7 mouse cellular contexts compared by ENCODE assay signal in the genomic region with DNA sequence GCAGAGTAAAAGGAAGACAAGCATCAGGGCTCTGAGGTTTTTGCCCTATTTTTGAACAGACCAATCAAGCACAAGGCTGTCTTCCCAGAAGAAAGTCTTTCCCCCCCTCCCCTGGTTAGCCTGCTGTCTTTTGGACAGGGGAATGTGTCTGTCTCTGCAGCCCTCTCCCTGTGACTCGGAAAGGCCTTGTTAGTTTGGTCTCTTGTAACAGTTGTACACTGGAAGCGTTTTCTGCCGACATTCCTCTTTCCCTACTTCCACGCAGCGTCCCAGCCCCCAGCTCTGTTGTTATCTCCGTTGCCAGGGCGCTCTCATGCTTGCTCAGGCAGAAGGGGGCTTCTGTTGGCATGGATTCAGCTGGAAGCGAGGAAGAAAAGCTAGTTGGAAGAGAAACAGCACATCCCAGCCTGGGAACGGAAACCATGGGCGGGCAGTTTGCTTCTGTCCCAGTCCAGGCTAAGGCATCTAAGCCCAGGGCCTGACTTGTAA. TPM values are rescaled to one million over a fixed set of nuclear protein-coding genes. Genes with fewer than 3 reads are reported as not detected.
DNase-seq lines count a peak whose midpoint lies in the region; ATAC-seq and TF ChIP-seq lines count a peak whose summit lies in the region.

No protein-coding gene starts in this region.

- peak overlapping the region; percentile 43 for H3K4me2 ChIP-seq in intestine, embryonic 16.5 days (ENCODE audit: low read depth, low read length)
- peak overlapping the region; percentile 31 for H3K4me2 ChIP-seq in limb, embryonic 15.5 days
- peak overlapping the region; percentile 60 for H3K4me2 ChIP-seq in midbrain, embryonic 16.5 days (ENCODE audit: low read length)

- ATAC-seq in intestine, embryonic 16.5 days: peak; percentile 66
- ATAC-seq in limb, embryonic 15.5 days (ENCODE audit: insufficient number of reproducible peaks, low FRiP score, low TSS enrichment, low read depth): peak; percentile 62
- peak; percentile 70 for ATAC-seq in midbrain, embryonic 16.5 days

- peak; percentile 57 for DNase-seq in adrenal gland, postnatal 14 days
- peak; percentile 26 for DNase-seq in gastrocnemius, postnatal 25 days
- peak; percentile 53 for DNase-seq in testis, postnatal 14 days (ENCODE audit: low spot score)

- peak overlapping the region; percentile 41; the same call in 1 of the 2 replicates for H3K9ac ChIP-seq in intestine, embryonic 16.5 days (ENCODE audit: low read depth, low read length)
- H3K9ac ChIP-seq in limb, embryonic 15.5 days: no peak overlapping the region
- H3K9ac ChIP-seq in midbrain, embryonic 16.5 days (ENCODE audit: low read depth, low read length): peak overlapping the region; percentile 57

- no peaks in the 10 kb centered on the region for H3K36me3 ChIP-seq in intestine, embryonic 16.5 days (ENCODE audit: control insufficient read depth, insufficient read depth, low read length)
- H3K36me3 ChIP-seq in limb, embryonic 15.5 days: peaks cover 2% of the 10 kb centered on the region; the same call in 1 of the 2 replicates
- H3K36me3 ChIP-seq in midbrain, embryonic 16.5 days (ENCODE audit: control insufficient read depth, insufficient read depth, low read length): no peaks in the 10 kb centered on the region

- no peak for TF ChIP-seq POLR2A in cortical plate, adult 2 months (IDR thresholded peaks at IDR 0.05; ENCODE audit: extremely low read depth, insufficient read depth, low read length)

- peak overlapping the region; percentile 72 for H3K27ac ChIP-seq in cortical plate, adult 2 months (ENCODE audit: insufficient read depth, low read length)
- peak overlapping the region; percentile 96 for H3K27ac ChIP-seq in intestine, embryonic 16.5 days (ENCODE audit: low read length)
- H3K27ac ChIP-seq in limb, embryonic 15.5 days: peak overlapping the region; percentile 88
- H3K27ac ChIP-seq in midbrain, embryonic 16.5 days (ENCODE audit: low read length): peak overlapping the region; percentile 81

- H3K27me3 ChIP-seq in intestine, embryonic 16.5 days (replicated peaks; ENCODE audit: control insufficient read depth, insufficient read depth, low read length): no peaks in the 10 kb centered on the region
- no peaks in the 10 kb centered on the region for H3K27me3 ChIP-seq in limb, embryonic 15.5 days
- H3K27me3 ChIP-seq in midbrain, embryonic 16.5 days (ENCODE audit: control insufficient read depth, insufficient read depth, low read depth, low read length): no peaks in the 10 kb centered on the region

- H3K4me1 ChIP-seq in cortical plate, adult 2 months (ENCODE audit: control insufficient read depth, insufficient read depth, low read length): peaks cover 15% of the 10 kb centered on the region
- peaks cover 22% of the 10 kb centered on the region for H3K4me1 ChIP-seq in intestine, embryonic 16.5 days (ENCODE audit: control insufficient read depth, insufficient read depth, low read length)
- H3K4me1 ChIP-seq in limb, embryonic 15.5 days: peaks cover 40% of the 10 kb centered on the region
- peaks cover 33% of the 10 kb centered on the region for H3K4me1 ChIP-seq in midbrain, embryonic 16.5 days (ENCODE audit: control insufficient read depth, insufficient read depth, low read length)

- H3K4me3 ChIP-seq in cortical plate, adult 2 months (ENCODE audit: insufficient read depth, low read length): no peak overlapping the region
- peak overlapping the region; percentile 16; the same call in 1 of the 2 replicates for H3K4me3 ChIP-seq in intestine, embryonic 16.5 days (ENCODE audit: low read length)
- 0 out of 2 replicates have a peak overlapping the region, but pooled peaks have one; percentile 2 for H3K4me3 ChIP-seq in limb, embryonic 15.5 days
- 0 out of 2 replicates have a peak overlapping the region, but pooled peaks have one; percentile 4 for H3K4me3 ChIP-seq in midbrain, embryonic 16.5 days (ENCODE audit: low read depth, low read length)

- 14% methylated on average over 10 of the region's 10 CpGs for WGBS in intestine, embryonic 16.5 days
- 25% methylated on average over 10 of the region's 10 CpGs for WGBS in limb, embryonic 15.5 days
- 11% methylated on average over 10 of the region's 10 CpGs for WGBS in midbrain, embryonic 16.5 days

- TF ChIP-seq CTCF in cortical plate, adult 2 months (IDR thresholded peaks at IDR 0.05; ENCODE audit: extremely low read depth, insufficient read depth, low read length): no peak

- no peaks in the 10 kb centered on the region for H3K9me3 ChIP-seq in intestine, embryonic 16.5 days (ENCODE audit: control insufficient read depth, low read length)
- no peaks in the 10 kb centered on the region for H3K9me3 ChIP-seq in limb, embryonic 15.5 days
- H3K9me3 ChIP-seq in midbrain, embryonic 16.5 days (replicated peaks; ENCODE audit: control insufficient read depth, low read length, poor library complexity, severe bottlenecking): no peaks in the 10 kb centered on the region

RNA-seq across cellular contexts. Expression of gene Chmp4b, which starts 26.2 kb away (rescaled TPM):
- 195 and 201 TPM in 2 replicates for total RNA-seq in adrenal gland, postnatal 14 days (2021)
- polyA plus RNA-seq in cortical plate, adult 2 months (2012; rRNA removed): 297 and 298 TPM in 2 replicates
- 100 to 1,000 TPM; 102 TPM for total RNA-seq in gastrocnemius, postnatal 25 days (2021)
- polyA plus RNA-seq in intestine, embryonic 16.5 days (2015; fragmentation: Nextera tagmentation; extraction: Ambion mirVana): 23.6 and 28.7 TPM in 2 replicates
- 31.6 and 36.9 TPM in 2 replicates for polyA plus RNA-seq in limb, embryonic 15.5 days (2015; fragmentation: Nextera tagmentation; extraction: Ambion mirVana)
- polyA plus RNA-seq in midbrain, embryonic 16.5 days (2015; fragmentation: Nextera tagmentation; extraction: Ambion mirVana): 22.1 and 24.2 TPM in 2 replicates
